Mouse (Mus musculus) embryonic facial prominence, embryonic 11.5 days (tissue): ENCODE data around the gene Raver1. TPM values are rescaled to one million over a fixed set of nuclear protein-coding genes. Genes with fewer than 3 reads are reported as not detected.
A peak's percentile ranks its signal among the peaks of the same experiment; 100 is the strongest.

ENCODE experiments used
- ATAC-seq: fragments of 200-750 bp; cut with Nextera tagmentation; replicated peaks from 2 replicates; pipeline ENCODE4 v1.8.0; 2017; ENCODE audit warnings: low read depth; ENCODE audit not compliant: insufficient number of reproducible peaks, low FRiP score, low TSS enrichment
- DNase-seq: peaks from one replicate; pipeline ENCODE4 v3.0.0-alpha.2; 2015; ENCODE audit warnings: low spot score
- H3K27ac ChIP-seq: fragments of 300-500 bp; sonication (generic); replicated peaks from 2 replicates; pipeline ENCODE4 v1.5.1; 2014; ENCODE audit warnings: mild to moderate bottlenecking, low read depth, low read length, control low read depth
- H3K27me3 ChIP-seq: fragments of 300-500 bp; sonication (generic); 2 replicates; pipeline ENCODE4 v1.6.1; 2014; ENCODE audit warnings: mild to moderate bottlenecking, low read length, moderate library complexity, mixed read lengths; ENCODE audit not compliant: control insufficient read depth, insufficient read depth
- H3K36me3 ChIP-seq: fragments of 300-500 bp; sonication (generic); replicated peaks from 2 replicates; pipeline ENCODE4 v1.6.1; 2014; ENCODE audit warnings: low read depth, mild to moderate bottlenecking, low read length, moderate library complexity, mixed read lengths; ENCODE audit not compliant: control insufficient read depth, insufficient read depth
- H3K4me1 ChIP-seq: fragments of 300-500 bp; sonication (generic); 2 replicates; pipeline ENCODE4 v1.6.1; 2014; ENCODE audit warnings: low read length, mixed read lengths; ENCODE audit not compliant: control insufficient read depth, insufficient read depth
- H3K4me2 ChIP-seq: fragments of 300-500 bp; sonication (generic); 2 replicates; pipeline ENCODE4 v1.6.1; 2014; ENCODE audit warnings: low read depth, mild to moderate bottlenecking, control low read depth, low read length, moderate library complexity
- H3K4me3 ChIP-seq: fragments of 300-500 bp; sonication (generic); 2 replicates; pipeline ENCODE4 v1.5.1; 2014; ENCODE audit warnings: low read depth, low read length, control low read depth
- H3K9ac ChIP-seq: fragments of 300-500 bp; sonication (generic); replicated peaks from 2 replicates; pipeline ENCODE4 v1.6.1; 2014; ENCODE audit warnings: mild to moderate bottlenecking, control low read depth, low read length
- H3K9me3 ChIP-seq: fragments of 300-500 bp; sonication (generic); replicated peaks from 2 replicates; pipeline ENCODE4 v1.6.1; 2016; ENCODE audit warnings: mild to moderate bottlenecking, low read length, inconsistent platforms, mixed read lengths; ENCODE audit not compliant: control insufficient read depth
- WGBS: fragments of 180-500 bp; shearing (Covaris S2); extraction: QIAGEN DNeasy Blood & Tissue Kit; methylation state at CpG from one replicate; pipeline ENCODE4 v1.1.7; 2014; 5-methylcytosine and 5-hydroxymethylcytosine counted together
- polyA plus RNA-seq: library from polyadenylated mRNA; unstranded; fragments of >200 nt; fragmentation: Nextera tagmentation; extraction: Ambion mirVana; gene quantifications from 2 replicates; pipeline ENCODE4 v1.2.1, GENCODE M21; 2014

The Raver1 gene
- polyA plus RNA-seq, 1 experiment from 2014 or later: 63.1 TPM

DNA sequence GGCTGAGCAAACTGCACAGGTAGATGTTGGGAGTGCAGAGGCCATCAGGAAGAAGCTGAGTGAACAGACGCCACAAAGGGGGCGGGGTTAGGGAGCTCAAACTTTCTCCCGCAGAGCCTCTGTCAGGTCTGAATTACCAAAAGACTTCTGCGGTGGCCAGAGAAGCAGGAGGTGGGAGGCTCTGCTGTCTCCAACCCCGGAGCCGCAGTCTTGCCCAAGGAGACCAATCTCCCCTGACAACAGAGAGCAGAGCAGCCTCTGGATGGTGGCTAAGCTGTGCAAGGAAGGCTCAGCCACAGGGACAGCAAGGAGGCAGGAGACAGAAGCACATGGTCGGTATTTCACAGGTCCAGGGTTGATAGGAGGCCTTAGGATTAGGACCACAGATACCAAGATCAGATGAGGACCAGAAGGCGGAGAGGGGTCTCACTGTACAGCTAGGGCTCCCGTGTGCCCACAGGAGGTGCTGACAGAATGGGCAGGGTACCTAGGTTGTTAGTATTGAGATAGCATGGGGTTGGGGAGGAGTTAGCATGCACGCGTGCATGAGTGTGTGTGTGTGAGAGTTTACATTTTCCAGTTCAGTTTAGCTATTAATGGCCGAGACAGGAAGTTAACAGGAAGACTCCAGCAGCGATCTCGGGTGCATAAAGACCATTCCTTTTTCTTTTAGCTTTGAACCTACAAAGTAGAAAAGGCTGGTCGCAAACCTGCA, 8.8 kb upstream of the Raver1 start:
- no peak for ATAC-seq
- no peak for DNase-seq
- Histone ChIP-seq H3K4me3 (no peak overlapping the region), H3K4me1 (no peaks in the 10 kb centered on the region), H3K9ac (peak overlapping the region; percentile 19; the same call in 1 of the 2 replicates), H3K27me3 (no peaks in the 10 kb centered on the region), H3K27ac (no peak overlapping the region), H3K4me2 (no peak overlapping the region), H3K36me3 (no peaks in the 10 kb centered on the region), H3K9me3 (no peaks in the 10 kb centered on the region)
- WGBS: 47% methylated on average over 15 of the region's 15 CpGs

- Histone ChIP-seq H3K36me3 (no peaks in the 10 kb centered on the region; the same call in 1 of the 2 replicates), H3K27me3 (no peaks in the 10 kb centered on the region), H3K4me1 (no peaks in the 10 kb centered on the region), H3K9ac (no peak overlapping the region), H3K4me2 (no peak overlapping the region), H3K27ac (no peak overlapping the region), H3K4me3 (no peak overlapping the region), H3K9me3 (no peaks in the 10 kb centered on the region)
- no peak for DNase-seq
- no peak for ATAC-seq
- WGBS: 84% methylated on average over 8 of the region's 8 CpGs
These were observed 6.0 kb upstream of the Raver1 start for GRCm38 (mm10) chr9:21097793-21098192.

DNA sequence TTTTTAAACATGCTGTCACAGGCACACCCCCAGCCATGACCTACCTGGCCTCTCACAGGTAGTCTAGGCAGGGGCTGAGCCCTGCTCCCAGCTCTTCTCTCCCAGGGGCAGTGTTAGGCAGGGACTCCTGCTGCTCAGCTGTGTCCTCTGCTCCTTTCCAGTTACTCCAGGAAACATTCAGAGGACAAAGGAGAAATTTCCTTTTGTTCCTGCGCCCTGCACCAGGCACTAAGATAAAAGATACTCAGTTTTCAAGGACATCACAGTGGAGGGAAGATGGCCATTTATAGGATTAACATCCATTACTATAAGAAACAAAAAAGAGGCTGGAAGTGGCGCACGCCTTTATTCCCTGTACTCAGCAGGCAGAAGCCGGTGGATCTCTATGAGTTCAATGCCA, 4.2 kb upstream of the Raver1 start:
- H3K27me3 ChIP-seq: no peaks in the 10 kb centered on the region
- H3K27ac ChIP-seq: no peak overlapping the region
- no peak overlapping the region for H3K9ac ChIP-seq
- no peak for DNase-seq
- WGBS: 87% methylated on average over 4 of the region's 4 CpGs
- ATAC-seq: no peak
- no peaks in the 10 kb centered on the region for H3K4me1 ChIP-seq
- no peak overlapping the region for H3K4me3 ChIP-seq
- no peaks in the 10 kb centered on the region; the same call in 1 of the 2 replicates for H3K36me3 ChIP-seq
- H3K9me3 ChIP-seq: no peaks in the 10 kb centered on the region
- no peak overlapping the region for H3K4me2 ChIP-seq

- DNase-seq (no peak), ATAC-seq (no peak)
- no peaks in the 10 kb centered on the region for H3K9me3 ChIP-seq
- H3K4me1 ChIP-seq: no peaks in the 10 kb centered on the region; the same call in 1 of the 2 replicates
- H3K36me3 ChIP-seq: peaks cover 7% of the 10 kb centered on the region
- no peak overlapping the region for H3K9ac ChIP-seq
- no peak overlapping the region for H3K4me2 ChIP-seq
- no peak overlapping the region for H3K27ac ChIP-seq
- 92% methylated on average over 9 of the region's 9 CpGs for WGBS
- H3K4me3 ChIP-seq: no peak overlapping the region
- H3K27me3 ChIP-seq: no peaks in the 10 kb centered on the region
These were observed 1.6 kb upstream of the Raver1 start for GRCm38 (mm10) chr9:21093423-21093822.

- peaks cover 16% of the 10 kb centered on the region for H3K36me3 ChIP-seq
- H3K9me3 ChIP-seq: no peaks in the 10 kb centered on the region
- peak; percentile 31 for ATAC-seq
- H3K27me3 ChIP-seq: no peaks in the 10 kb centered on the region
- H3K27ac ChIP-seq: peak overlapping the region; percentile 68
- peak overlapping the region; percentile 74 for H3K9ac ChIP-seq
- no peak for DNase-seq
- H3K4me3 ChIP-seq: peak overlapping the region; percentile 60
- no peaks in the 10 kb centered on the region; the same call in 1 of the 2 replicates for H3K4me1 ChIP-seq
- H3K4me2 ChIP-seq: peak overlapping the region; percentile 66
- WGBS: 3% methylated on average over 24 of the region's 24 CpGs
These were observed 669 bp downstream of the Raver1 start for GRCm38 (mm10) chr9:21090972-21091706.

- Histone ChIP-seq H3K4me3 (peak overlapping the region; percentile 60), H3K9me3 (no peaks in the 10 kb centered on the region), H3K4me1 (no peaks in the 10 kb centered on the region; the same call in 1 of the 2 replicates), H3K9ac (peak overlapping the region; percentile 74; the same call in 1 of the 2 replicates), H3K4me2 (peak overlapping the region; percentile 66), H3K36me3 (peaks cover 18% of the 10 kb centered on the region), H3K27ac (no peak overlapping the region), H3K27me3 (no peaks in the 10 kb centered on the region)
- WGBS: 96% methylated on average over 1 of the region's 1 CpGs
- ATAC-seq: no peak
- DNase-seq: no peak
These were observed 1.3 kb downstream of the Raver1 start for GRCm38 (mm10) chr9:21090537-21090936.

DNA sequence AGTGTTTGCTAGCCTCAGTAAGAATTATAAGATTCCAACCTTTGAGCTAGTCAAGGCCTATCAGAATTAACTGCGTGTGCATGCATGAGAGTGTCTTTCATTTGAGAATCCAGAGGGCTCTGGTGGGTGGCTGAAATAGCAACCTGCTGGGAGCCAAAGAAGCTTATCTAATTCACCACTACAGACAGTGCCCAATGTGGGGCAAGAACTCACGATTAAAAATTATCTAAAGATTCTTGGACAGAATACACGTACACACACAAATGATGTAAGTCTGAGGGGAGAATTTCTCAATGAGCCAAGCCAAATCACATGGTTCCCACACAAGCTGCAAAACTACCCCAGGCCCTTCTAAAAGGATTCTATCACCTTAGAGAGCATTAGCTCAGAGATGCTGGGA, 8.5 kb downstream of the Raver1 start:
- Histone ChIP-seq H3K27ac (no peak overlapping the region), H3K9me3 (no peaks in the 10 kb centered on the region), H3K36me3 (peaks cover 45% of the 10 kb centered on the region), H3K4me1 (no peaks in the 10 kb centered on the region), H3K4me2 (no peak overlapping the region), H3K27me3 (no peaks in the 10 kb centered on the region), H3K4me3 (no peak overlapping the region), H3K9ac (no peak overlapping the region)
- WGBS: 93% methylated on average over 3 of the region's 3 CpGs
- ATAC-seq (no peak), DNase-seq (no peak)

DNA sequence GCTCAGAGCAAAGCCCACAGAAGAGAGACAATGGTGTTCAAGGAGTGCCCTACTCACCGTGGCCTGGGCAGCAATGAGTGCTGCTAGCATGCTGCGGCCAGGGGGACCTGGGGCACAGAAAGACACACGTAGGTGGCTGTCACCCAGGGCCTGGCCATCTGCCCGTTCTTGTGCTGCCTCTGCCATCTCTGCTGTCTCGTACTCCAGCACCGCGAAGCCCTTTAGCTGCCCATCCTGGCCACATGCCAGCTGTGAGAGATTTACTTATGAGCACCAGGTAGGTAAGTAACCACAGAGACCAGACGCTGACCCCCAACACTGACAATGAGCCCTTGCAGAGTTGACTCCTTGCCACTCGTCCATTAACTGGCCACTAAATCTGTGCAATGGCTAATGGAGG, 10.7 kb downstream of the Raver1 start:
- Histone ChIP-seq H3K27me3 (no peaks in the 10 kb centered on the region), H3K4me1 (no peaks in the 10 kb centered on the region), H3K36me3 (peaks cover 47% of the 10 kb centered on the region), H3K27ac (no peak overlapping the region), H3K9ac (no peak overlapping the region), H3K4me2 (no peak overlapping the region), H3K9me3 (no peaks in the 10 kb centered on the region), H3K4me3 (no peak overlapping the region)
- ATAC-seq (no peak), DNase-seq (no peak)
- 95% methylated on average over 9 of the region's 9 CpGs for WGBS
